Mouse (Mus musculus) MEL (cell line): Measurements from ENCODE around the gene Pdzd7.

Experiments used
- GATA1 ChIP-seq: IDR thresholded peaks from 2 replicates; pipeline ENCODE4 v1.6.1; 2011; ENCODE audit warnings: low read depth, low read length, improper control_type of control experiment
- POLR2A ChIP-seq, 2 experiments: IDR thresholded peaks; 2 replicates each; pipeline ENCODE4 v1.6.1; 2011 to 2012; ENCODE audit warnings: low read length in 2 of 2, mild to moderate bottlenecking in 2 of 2, control low read depth in 1 of 2, improper control_type of control experiment in 1 of 2, low read depth in 1 of 2, moderate library complexity in 1 of 2; ENCODE audit not compliant: control insufficient read depth in 1 of 2, insufficient read depth in 1 of 2, poor library complexity in 1 of 2

DNA sequence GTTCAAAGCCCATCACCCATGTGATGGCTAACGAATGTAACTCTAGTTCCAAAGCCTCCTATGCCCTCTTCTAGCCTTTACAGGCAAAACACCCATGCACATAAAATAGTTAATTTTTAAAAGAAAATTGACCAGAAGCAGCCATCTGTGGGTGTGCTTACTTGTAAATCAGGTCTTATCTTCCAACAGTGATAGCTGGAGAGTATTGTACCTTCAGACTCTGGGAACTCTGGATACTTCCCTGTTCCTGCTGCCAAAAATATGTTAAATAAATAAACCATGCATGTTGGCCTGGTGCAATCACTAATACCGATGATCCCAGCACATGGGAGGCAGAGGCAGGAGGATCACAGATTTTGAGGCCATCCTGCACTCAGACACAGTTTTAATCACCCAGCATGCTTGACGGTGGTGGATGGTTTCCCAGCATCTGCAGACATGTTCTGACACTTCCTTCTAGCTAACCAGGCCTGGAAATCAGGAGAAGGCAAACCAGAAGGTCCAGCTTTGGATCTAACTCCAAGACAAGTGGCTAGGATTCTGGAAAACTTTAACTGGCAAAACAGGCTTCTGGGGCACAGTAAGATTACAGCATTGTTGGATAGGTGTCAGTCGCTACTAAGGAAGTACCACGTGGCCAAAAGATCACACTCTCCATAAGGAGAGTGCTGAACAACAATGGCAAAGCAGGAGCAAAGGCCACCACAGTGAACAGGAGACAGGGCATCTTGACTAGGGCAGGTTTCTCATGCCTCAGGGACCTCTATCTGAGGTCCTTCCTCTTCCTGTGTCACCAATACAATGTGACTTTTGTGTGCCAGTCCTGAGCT lies 60.1 kb downstream of the Pdzd7 start:
- TF ChIP-seq GATA1 (no peak), POLR2A (IDR thresholded peaks at IDR 0.05; ENCODE audit: control insufficient read depth in 1 of 2, insufficient read depth in 1 of 2, low read depth in 1 of 2, low read length in 2 of 2, poor library complexity in 1 of 2) (no peak)
